Mouse (Mus musculus): ENCODE data around the gene Pknox2. TPM values are rescaled to one million over a fixed set of nuclear protein-coding genes. Genes with fewer than 3 reads are reported as not detected.
A peak's percentile ranks its signal among the peaks of the same experiment; 100 is the strongest.

Gene Pknox2
- total and polyA plus RNA-seq, 2 experiments from 2014 or later, result 26.1 to 27.9 TPM

DNA sequence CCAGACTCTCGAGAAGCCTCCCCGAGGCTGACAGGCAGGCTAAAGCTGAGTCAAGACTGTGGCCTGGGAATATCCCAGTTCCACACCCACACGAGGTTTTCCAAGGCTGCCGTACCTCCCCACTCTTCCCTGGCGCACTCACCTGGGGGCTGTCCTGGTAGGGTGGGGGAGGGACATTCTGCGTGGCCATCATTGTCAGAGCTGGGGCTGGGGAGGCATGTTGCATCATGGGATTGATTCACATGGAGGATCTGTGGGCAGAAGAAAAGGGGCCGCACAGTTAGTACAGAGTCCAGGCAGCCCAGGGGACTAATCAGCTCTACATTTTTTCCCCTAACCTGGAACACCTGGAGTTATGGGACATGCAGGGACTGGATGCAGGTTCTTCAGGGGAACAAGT lies 179.0 kb downstream of the Pknox2 start:
- no peak for DNase-seq
- Histone ChIP-seq H3K4me1 (ENCODE audit: insufficient read depth) (no peaks in the 10 kb centered on the region), H3K27ac (ENCODE audit: low read depth, low read length) (no peak overlapping the region), H3K27me3 (ENCODE audit: insufficient read depth, low read length) (no peaks in the 10 kb centered on the region), H3K4me2 (ENCODE audit: low read depth) (no peak overlapping the region), H3K36me3 (ENCODE audit: insufficient read depth) (no peaks in the 10 kb centered on the region; the same call in 1 of the 2 replicates), H3K9me3 (ENCODE audit: low read length) (no peaks in the 10 kb centered on the region), H3K4me3 (ENCODE audit: low read depth, low read length) (no peak overlapping the region), H3K9ac (no peak overlapping the region)
- whole genome bisulfite sequencing, result 73% methylated on average over 7 of the region's 7 CpGs
- ATAC-seq, result no peak
- no peak for TF ChIP-seq CTCF (IDR thresholded peaks at IDR 0.05; ENCODE audit: low read depth)

DNA sequence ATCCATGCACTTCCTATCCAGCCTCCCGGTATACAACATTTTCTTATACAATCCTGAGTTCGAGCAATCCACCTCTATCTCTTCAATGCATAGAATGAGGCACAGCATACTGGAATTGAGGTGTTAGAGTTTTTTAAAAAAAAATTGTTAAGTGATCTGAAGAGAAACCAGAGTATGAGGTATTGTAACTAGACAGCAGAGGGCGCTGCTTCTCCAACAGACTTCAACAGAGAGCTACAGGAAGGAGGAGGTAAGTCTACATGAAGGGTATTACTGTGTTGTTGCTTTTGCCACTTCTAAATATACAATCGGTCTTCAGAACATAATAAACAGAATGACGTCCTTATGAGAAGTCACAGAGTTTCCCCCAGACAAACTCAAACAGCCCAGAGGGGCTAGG lies 181.5 kb downstream of the Pknox2 start:
- H3K4me3 ChIP-seq (ENCODE audit: low read depth, low read length), result no peak overlapping the region
- H3K9me3 ChIP-seq (ENCODE audit: low read length), result no peaks in the 10 kb centered on the region
- ATAC-seq (peak; percentile 69; the same call in 1 of the 2 replicates), DNase-seq (peak; percentile 82)
- H3K36me3 ChIP-seq (ENCODE audit: insufficient read depth), result no peaks in the 10 kb centered on the region; the same call in 1 of the 2 replicates
- no peaks in the 10 kb centered on the region for H3K27me3 ChIP-seq (ENCODE audit: insufficient read depth, low read length)
- TF ChIP-seq CTCF (IDR thresholded peaks at IDR 0.05; ENCODE audit: low read depth), result peak; percentile 77
- H3K4me1 ChIP-seq (ENCODE audit: insufficient read depth), result no peaks in the 10 kb centered on the region
- H3K27ac ChIP-seq (ENCODE audit: low read depth, low read length), result no peak overlapping the region
- H3K4me2 ChIP-seq (ENCODE audit: low read depth), result no peak overlapping the region
- no peak overlapping the region for H3K9ac ChIP-seq
- 65% methylated on average over 5 of the region's 5 CpGs for WGBS

DNA sequence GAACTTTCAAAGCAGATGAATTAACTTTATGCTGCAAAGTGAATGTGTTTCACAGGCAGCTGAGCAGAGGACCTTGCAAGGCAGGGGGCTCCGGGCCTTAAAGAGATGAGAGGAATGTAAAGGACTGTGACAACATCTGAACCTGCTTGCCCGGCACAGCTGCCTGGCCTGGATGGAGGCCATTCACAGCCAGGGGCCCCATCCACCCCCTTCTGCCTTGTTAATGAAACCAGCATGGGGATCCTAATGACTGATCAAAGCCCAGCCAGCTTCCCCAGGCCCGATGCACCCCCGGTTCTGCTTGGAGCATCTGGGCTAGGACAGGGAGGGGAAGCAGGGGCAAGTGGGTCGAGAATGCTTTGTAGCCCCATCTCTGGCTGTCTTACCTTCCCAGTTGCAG lies 183.0 kb downstream of the Pknox2 start:
- Histone ChIP-seq H3K4me1 (ENCODE audit: insufficient read depth) (no peaks in the 10 kb centered on the region), H3K36me3 (ENCODE audit: insufficient read depth) (no peaks in the 10 kb centered on the region; the same call in 1 of the 2 replicates), H3K4me2 (ENCODE audit: low read depth) (no peak overlapping the region), H3K27me3 (ENCODE audit: insufficient read depth, low read length) (no peaks in the 10 kb centered on the region), H3K27ac (ENCODE audit: low read depth, low read length) (no peak overlapping the region), H3K9me3 (ENCODE audit: low read length) (no peaks in the 10 kb centered on the region), H3K9ac (no peak overlapping the region), H3K4me3 (ENCODE audit: low read depth, low read length) (no peak overlapping the region)
- no peak for TF ChIP-seq CTCF (IDR thresholded peaks at IDR 0.05; ENCODE audit: low read depth)
- WGBS, result 4% methylated on average over 5 of the region's 5 CpGs
- ATAC-seq (no peak), DNase-seq (no peak)

DNA sequence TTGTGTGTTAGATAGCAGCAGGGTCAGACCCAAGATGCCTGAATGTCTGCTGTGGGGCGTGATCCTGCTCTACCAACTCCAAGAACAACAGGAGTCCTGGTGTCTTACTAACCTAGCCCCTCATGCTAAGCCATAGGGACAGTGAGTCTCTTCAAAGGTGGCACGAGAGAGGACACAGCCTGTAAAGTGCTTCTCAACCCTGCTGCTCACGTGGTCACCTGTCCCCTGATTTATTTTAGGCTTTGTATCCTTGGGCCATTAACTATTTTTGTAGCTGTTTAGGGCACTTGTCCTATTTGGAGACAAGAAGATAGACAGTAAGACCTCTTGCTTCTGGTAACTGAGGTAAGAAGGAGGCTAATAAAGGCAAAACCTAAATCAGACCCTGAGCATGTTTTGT lies 183.7 kb downstream of the Pknox2 start:
- TF ChIP-seq CTCF (IDR thresholded peaks at IDR 0.05; ENCODE audit: low read depth), result no peak
- H3K4me2 ChIP-seq (ENCODE audit: low read depth), result no peak overlapping the region
- H3K27me3 ChIP-seq (ENCODE audit: insufficient read depth, low read length), result no peaks in the 10 kb centered on the region
- WGBS, result 68% methylated on average over 3 of the region's 3 CpGs
- no peak overlapping the region for H3K27ac ChIP-seq (ENCODE audit: low read depth, low read length)
- H3K4me1 ChIP-seq (ENCODE audit: insufficient read depth), result no peaks in the 10 kb centered on the region
- DNase-seq (no peak), ATAC-seq (no peak)
- H3K36me3 ChIP-seq (ENCODE audit: insufficient read depth), result no peaks in the 10 kb centered on the region; the same call in 1 of the 2 replicates
- H3K4me3 ChIP-seq (ENCODE audit: low read depth, low read length), result no peak overlapping the region
- H3K9ac ChIP-seq, result no peak overlapping the region
- no peaks in the 10 kb centered on the region for H3K9me3 ChIP-seq (ENCODE audit: low read length)

DNA sequence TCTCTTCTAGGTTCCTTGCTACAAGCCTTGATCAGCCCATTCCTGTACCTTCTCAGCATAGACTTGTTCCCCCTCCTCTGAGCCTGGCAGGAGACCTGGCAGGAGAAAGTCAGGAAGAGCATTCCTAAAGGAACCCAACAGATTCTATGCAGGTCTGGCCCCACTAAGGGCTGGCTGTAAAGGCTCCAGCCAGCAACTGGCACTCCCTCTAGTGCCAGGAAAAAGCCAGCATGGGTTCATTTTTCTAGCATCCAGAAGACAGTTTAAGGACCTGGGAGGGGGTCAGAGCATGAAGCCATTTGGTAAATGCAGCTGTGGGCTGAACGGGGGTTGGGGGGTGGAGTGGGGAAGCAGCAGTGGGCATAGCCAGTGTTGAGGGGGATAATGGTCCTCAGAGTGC lies 185.3 kb downstream of the Pknox2 start:
- Histone ChIP-seq H3K27me3 (ENCODE audit: insufficient read depth, low read length) (no peaks in the 10 kb centered on the region), H3K36me3 (ENCODE audit: insufficient read depth) (no peaks in the 10 kb centered on the region; the same call in 1 of the 2 replicates), H3K9ac (no peak overlapping the region), H3K27ac (ENCODE audit: low read depth, low read length) (no peak overlapping the region), H3K9me3 (ENCODE audit: low read length) (no peaks in the 10 kb centered on the region), H3K4me3 (ENCODE audit: low read depth, low read length) (no peak overlapping the region), H3K4me2 (ENCODE audit: low read depth) (no peak overlapping the region), H3K4me1 (ENCODE audit: insufficient read depth) (no peaks in the 10 kb centered on the region)
- DNase-seq, result no peak
- peak; percentile 12; the same call in 1 of the 2 replicates for ATAC-seq
- peak; percentile 40; the same call in 1 of the 2 replicates for TF ChIP-seq CTCF (IDR thresholded peaks at IDR 0.05; ENCODE audit: low read depth)
- 50% methylated on average over 1 of the region's 1 CpGs for WGBS

DNA sequence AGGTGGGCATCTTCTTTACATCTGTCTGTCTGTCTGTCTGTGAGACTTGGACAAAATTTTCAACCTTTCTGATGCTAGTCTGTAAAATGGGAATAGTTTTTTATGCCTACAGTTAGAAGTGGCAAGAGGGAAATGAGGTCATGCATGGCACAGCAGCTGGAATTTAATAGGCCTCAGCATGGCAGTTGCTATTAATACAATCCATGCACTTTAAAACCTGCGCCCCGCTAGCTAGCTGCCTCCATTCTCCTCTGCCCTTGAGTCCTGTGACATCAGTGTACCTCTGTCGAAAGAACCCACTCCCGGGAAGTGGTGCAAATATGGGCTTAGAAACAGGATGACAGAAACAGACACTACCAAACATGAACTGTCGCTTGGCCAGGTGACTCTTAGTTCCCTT lies 186.1 kb downstream of the Pknox2 start:
- no peak overlapping the region for H3K4me2 ChIP-seq (ENCODE audit: low read depth)
- no peaks in the 10 kb centered on the region for H3K36me3 ChIP-seq (ENCODE audit: insufficient read depth)
- no peak overlapping the region for H3K4me3 ChIP-seq (ENCODE audit: low read depth, low read length)
- H3K9me3 ChIP-seq (ENCODE audit: low read length), result no peaks in the 10 kb centered on the region
- 82% methylated on average over 5 of the region's 5 CpGs for WGBS
- H3K27ac ChIP-seq (ENCODE audit: low read depth, low read length), result no peak overlapping the region
- no peak for DNase-seq
- H3K9ac ChIP-seq, result no peak overlapping the region
- H3K4me1 ChIP-seq (ENCODE audit: insufficient read depth), result no peaks in the 10 kb centered on the region
- TF ChIP-seq CTCF (IDR thresholded peaks at IDR 0.05; ENCODE audit: low read depth), result no peak
- no peaks in the 10 kb centered on the region for H3K27me3 ChIP-seq (ENCODE audit: insufficient read depth, low read length)
- no peak for ATAC-seq

DNA sequence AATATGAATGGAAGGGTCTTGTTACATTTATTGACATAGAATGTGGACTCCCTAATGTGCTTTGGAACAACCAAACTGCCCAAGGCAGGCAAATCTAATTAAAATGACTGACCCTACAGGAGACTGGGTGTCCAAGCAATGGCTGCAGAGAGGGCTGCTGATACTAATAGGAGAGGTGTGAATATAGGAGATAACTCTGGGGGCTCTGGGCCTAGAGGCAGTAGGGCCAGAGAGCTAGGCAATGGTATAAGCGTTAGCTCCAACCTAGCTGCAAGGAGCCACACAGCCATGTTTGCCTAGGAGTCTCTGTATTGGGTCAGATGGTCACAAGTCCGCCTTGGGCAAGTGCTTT lies 196.1 kb downstream of the Pknox2 start:
- no peak overlapping the region for H3K27ac ChIP-seq (ENCODE audit: low read depth, low read length)
- WGBS, result 64% methylated on average over 2 of the region's 2 CpGs
- 0 out of 2 replicates have a peak, but pooled peaks cover 7% of the 10 kb centered on the region for H3K4me1 ChIP-seq (ENCODE audit: insufficient read depth)
- no peak overlapping the region for H3K4me2 ChIP-seq (ENCODE audit: low read depth)
- no peaks in the 10 kb centered on the region for H3K9me3 ChIP-seq (ENCODE audit: low read length)
- TF ChIP-seq CTCF (IDR thresholded peaks at IDR 0.05; ENCODE audit: low read depth), result no peak
- no peak overlapping the region for H3K9ac ChIP-seq
- ATAC-seq (no peak), DNase-seq (no peak)
- no peaks in the 10 kb centered on the region for H3K36me3 ChIP-seq (ENCODE audit: insufficient read depth)
- no peak overlapping the region for H3K4me3 ChIP-seq (ENCODE audit: low read depth, low read length)
- H3K27me3 ChIP-seq (ENCODE audit: insufficient read depth, low read length), result no peaks in the 10 kb centered on the region
